Mouse (Mus musculus): ENCODE results near the gene D7Ertd443e.

GRCm38 (mm10) chr7:134289611-134290301 is 95.7 kb downstream of the D7Ertd443e start:
- no peak for TF ChIP-seq EP300 (IDR thresholded peaks at IDR 0.05; ENCODE audit: insufficient read depth, low read depth, low read length)
- TF ChIP-seq CTCF (IDR thresholded peaks at IDR 0.05; ENCODE audit: low read depth, low read length), result no peak
- no peak for TF ChIP-seq POLR2A (IDR thresholded peaks at IDR 0.05; ENCODE audit: insufficient read depth, low read length)

All from ES-Bruce4 (cell line).